ENCODE assay signal across 11 mouse cellular contexts in genomic region chr11:90666144-90666757, GRCm38 (mm10). TPM values are rescaled to one million over a fixed set of nuclear protein-coding genes. Genes with fewer than 3 reads are reported as not detected.
DNase-seq lines count a peak whose midpoint lies in the region; ATAC-seq and TF ChIP-seq lines count a peak whose summit lies in the region.
"Had no signal": no experiment of that assay in that cellular context is flagged by ENCODE, and none has a peak within 500 bp of the region (broad histone marks: within the 10 kb centered on the region; RNA-seq: fewer than 3 reads in every experiment).

No protein-coding gene starts in this region.

- TF ChIP-seq POLR2A in small intestine, adult 2 months (IDR thresholded peaks at IDR 0.05; ENCODE audit: low read depth, low read length), result no peak

- H3K9ac ChIP-seq in embryonic facial prominence, embryonic 13.5 days, result no peak overlapping the region
- H3K9ac ChIP-seq in intestine, postnatal 0 days (ENCODE audit: low read depth, low read length), result peak overlapping the region; percentile 22; the same call in 1 of the 2 replicates

- H3K36me3 ChIP-seq in embryonic facial prominence, embryonic 13.5 days, result peaks cover 17% of the 10 kb centered on the region
- peaks cover 19% of the 10 kb centered on the region; the same call in 1 of the 2 replicates for H3K36me3 ChIP-seq in intestine, postnatal 0 days (ENCODE audit: control insufficient read depth, insufficient read depth)
- H3K36me3 ChIP-seq in small intestine, adult 2 months (ENCODE audit: control insufficient read depth, insufficient read depth, low read length), result peaks cover 14% of the 10 kb centered on the region

- no peak for ATAC-seq in embryonic facial prominence, embryonic 13.5 days (ENCODE audit: insufficient number of reproducible peaks, insufficient read depth, low FRiP score, low TSS enrichment, low read depth)
- peak; percentile 94 for ATAC-seq in intestine, postnatal 0 days
- ATAC-seq in cerebellum, adult (ENCODE audit: insufficient number of reproducible peaks, low FRiP score, low TSS enrichment), result no peak
- ATAC-seq: Patski had no signal

- H3K4me3 ChIP-seq in layer of hippocampus, adult 2 months, result no peak overlapping the region
- no peak overlapping the region for H3K4me3 ChIP-seq in embryonic facial prominence, embryonic 13.5 days
- no peak overlapping the region for H3K4me3 ChIP-seq in intestine, postnatal 0 days (ENCODE audit: low read depth, low read length)
- no peak overlapping the region for H3K4me3 ChIP-seq in small intestine, adult 2 months (ENCODE audit: low read depth, low read length)
- H3K4me3 ChIP-seq: myocyte had no signal

- no peaks in the 10 kb centered on the region for H3K27me3 ChIP-seq in embryonic facial prominence, embryonic 13.5 days
- H3K27me3 ChIP-seq in intestine, postnatal 0 days (replicated peaks; ENCODE audit: control insufficient read depth, insufficient read depth, low read length), result no peaks in the 10 kb centered on the region
- no peaks in the 10 kb centered on the region for H3K27me3 ChIP-seq in small intestine, adult 2 months (ENCODE audit: control insufficient read depth, insufficient read depth, low read length)
- H3K27me3 ChIP-seq: Patski had no signal

- 62% methylated on average over 3 of the region's 3 CpGs for WGBS in embryonic facial prominence, embryonic 13.5 days
- 31% methylated on average over 3 of the region's 3 CpGs for WGBS in intestine, postnatal 0 days
- WGBS in small intestine, adult 2 months, result 28% methylated on average over 3 of the region's 3 CpGs

- DNase-seq in layer of hippocampus, adult 2 months (ENCODE audit: low spot score in 2 of 2), result no peak
- no peak for DNase-seq in layer of hippocampus, adult 9-11 months
- DNase-seq in MN1 (ENCODE audit: low spot score), result no peak
- DNase-seq: right cerebral cortex, postnatal 25 days; thymus, postnatal 4 days had no signal

- no peaks in the 10 kb centered on the region for H3K9me3 ChIP-seq in embryonic facial prominence, embryonic 13.5 days
- no peaks in the 10 kb centered on the region for H3K9me3 ChIP-seq in intestine, postnatal 0 days (ENCODE audit: control insufficient read depth)

- peak overlapping the region; percentile 78 for H3K27ac ChIP-seq in layer of hippocampus, adult 2 months
- peak overlapping the region; percentile 89 for H3K27ac ChIP-seq in embryonic facial prominence, embryonic 13.5 days
- H3K27ac ChIP-seq in intestine, postnatal 0 days (ENCODE audit: low read depth, low read length), result peak overlapping the region; percentile 76
- peak overlapping the region; percentile 99 for H3K27ac ChIP-seq in small intestine, adult 2 months (ENCODE audit: insufficient read depth, low read depth, low read length)

- no peak for TF ChIP-seq CTCF in layer of hippocampus, adult 2 months (conservative IDR thresholded peaks at IDR 0.05)
- TF ChIP-seq CTCF in intestine, postnatal 0 days (IDR thresholded peaks at IDR 0.05; ENCODE audit: low read depth), result no peak
- no peak for TF ChIP-seq CTCF in small intestine, adult 2 months (IDR thresholded peaks at IDR 0.05; ENCODE audit: extremely low read depth, insufficient read length, insufficient replicate concordance, low read depth, low read length)

- peaks cover 29% of the 10 kb centered on the region for H3K4me1 ChIP-seq in embryonic facial prominence, embryonic 13.5 days
- peaks cover 19% of the 10 kb centered on the region for H3K4me1 ChIP-seq in intestine, postnatal 0 days (replicated peaks; ENCODE audit: control insufficient read depth, insufficient read depth, low read length)
- peaks cover 27% of the 10 kb centered on the region; the same call in 1 of the 2 replicates for H3K4me1 ChIP-seq in small intestine, adult 2 months (ENCODE audit: control insufficient read depth, insufficient read depth, insufficient read length, low read length)

- no peak overlapping the region for H3K4me2 ChIP-seq in embryonic facial prominence, embryonic 13.5 days
- 0 out of 2 replicates have a peak overlapping the region, but pooled peaks have one; percentile 17 for H3K4me2 ChIP-seq in intestine, postnatal 0 days (replicated peaks; ENCODE audit: low read depth)

RNA-seq across cellular contexts. Expression of gene Tom1l1, which starts 21.9 kb away (rescaled TPM):
- total RNA-seq in layer of hippocampus, adult 2 months (2021), result 10 to 100 TPM; 23.0 to 28.3 TPM
- 33.4 and 39.2 TPM in 2 replicates for polyA plus RNA-seq in embryonic facial prominence, embryonic 13.5 days (2015; fragmentation: Nextera tagmentation; extraction: Ambion mirVana)
- polyA plus RNA-seq in intestine, postnatal 0 days (2015; fragmentation: Nextera tagmentation; extraction: Ambion mirVana), result 61.2 and 64.5 TPM in 2 replicates
- 5.4 and 9.7 TPM in 2 replicates for polyA plus RNA-seq in small intestine, adult 2 months (2012; rRNA removed)

RNA-seq across cellular contexts. Expression of gene Cox11, which starts 28.3 kb away (rescaled TPM):
- 10 to 100 TPM; 23.3 to 26.0 TPM for total RNA-seq in layer of hippocampus, adult 2 months (2021)
- polyA plus RNA-seq in embryonic facial prominence, embryonic 13.5 days (2015; fragmentation: Nextera tagmentation; extraction: Ambion mirVana), result 42.2 and 42.8 TPM in 2 replicates
- 26.8 and 28.2 TPM in 2 replicates for polyA plus RNA-seq in intestine, postnatal 0 days (2015; fragmentation: Nextera tagmentation; extraction: Ambion mirVana)
- polyA plus RNA-seq in small intestine, adult 2 months (2012; rRNA removed), result 20.4 and 30.2 TPM in 2 replicates

RNA-seq across cellular contexts. Expression of gene Stxbp4, which starts 28.4 kb away (rescaled TPM):
- 10 to 100 TPM; 12.0 to 16.1 TPM for total RNA-seq in layer of hippocampus, adult 2 months (2021)
- polyA plus RNA-seq in embryonic facial prominence, embryonic 13.5 days (2015; fragmentation: Nextera tagmentation; extraction: Ambion mirVana), result 39.4 and 42.8 TPM in 2 replicates
- 2.0 and 2.1 TPM in 2 replicates for polyA plus RNA-seq in intestine, postnatal 0 days (2015; fragmentation: Nextera tagmentation; extraction: Ambion mirVana)
- 0.27 and 0.44 TPM in 2 replicates for polyA plus RNA-seq in small intestine, adult 2 months (2012; rRNA removed)

Comparison
In these comparisons a context has a peak if more than half of its experiments do, and no peak if none do; other contexts are left out.
1. RNA of gene Stxbp4, which starts 28.4 kb away (polyA plus RNA-seq): 39.4 to 42.8 TPM in embryonic facial prominence, embryonic 13.5 days; 2.0 to 2.1 TPM in intestine, postnatal 0 days and 0.27 to 0.44 TPM in small intestine, adult 2 months; every median in the first group is over 10 times any median in the second.
2. Peak in every context shown above with its lines, with median percentiles within 50 percentile points of each other: H3K27ac ChIP-seq.